Mouse (Mus musculus) hindbrain, embryonic 10.5 days (tissue): ENCODE results near the gene F12. TPM values are rescaled to one million over a fixed set of nuclear protein-coding genes. Genes with fewer than 3 reads are reported as not detected.
"Not testable (repeated sequence)": the region's sequence is repeated elsewhere in the genome, so short reads cannot be mapped to it uniquely, and the experiment has no call there.

Source experiments
- DNase-seq: peaks from one replicate; pipeline ENCODE4 v3.0.0-alpha.2; 2017; ENCODE audit warnings: low spot score
- H3K27ac ChIP-seq: fragments of 300-500 bp; sonication (generic); 2 replicates; pipeline ENCODE4 v1.5.1; 2016; ENCODE audit warnings: mild to moderate bottlenecking, moderate library complexity
- H3K27me3 ChIP-seq: fragments of 300-500 bp; sonication (generic); 2 replicates; pipeline ENCODE4 v1.6.1; 2016; ENCODE audit warnings: mild to moderate bottlenecking; ENCODE audit not compliant: poor library complexity, insufficient read depth, severe bottlenecking
- H3K36me3 ChIP-seq: fragments of 300-500 bp; sonication (generic); 2 replicates; pipeline ENCODE4 v1.6.1; 2016; ENCODE audit warnings: mild to moderate bottlenecking, moderate library complexity
- H3K4me1 ChIP-seq: fragments of 300-500 bp; sonication (generic); replicated peaks from 2 replicates; pipeline ENCODE4 v1.6.1; 2016; ENCODE audit warnings: mild to moderate bottlenecking
- H3K4me3 ChIP-seq: fragments of 300-500 bp; sonication (generic); 2 replicates; pipeline ENCODE4 v1.5.1; 2016; ENCODE audit warnings: mild to moderate bottlenecking, moderate library complexity
- H3K9me3 ChIP-seq: fragments of 300-500 bp; sonication (generic); 2 replicates; pipeline ENCODE4 v1.6.1; 2016; ENCODE audit warnings: mild to moderate bottlenecking, moderate library complexity
- WGBS: fragments of 180-500 bp; shearing (Covaris S2); methylation state at CpG from one replicate; pipeline ENCODE4 v1.1.7; 2016; 5-methylcytosine and 5-hydroxymethylcytosine counted together
- polyA plus RNA-seq: library from polyadenylated mRNA; unstranded; fragments of >200 nt; fragmentation: Nextera tagmentation; extraction: Ambion mirVana; gene quantifications from 2 replicates; pipeline ENCODE4 v1.2.1, GENCODE M21; 2016

F12 gene
- polyA plus RNA-seq, 1 experiment from 2014 or later = 0.25 TPM

DNA sequence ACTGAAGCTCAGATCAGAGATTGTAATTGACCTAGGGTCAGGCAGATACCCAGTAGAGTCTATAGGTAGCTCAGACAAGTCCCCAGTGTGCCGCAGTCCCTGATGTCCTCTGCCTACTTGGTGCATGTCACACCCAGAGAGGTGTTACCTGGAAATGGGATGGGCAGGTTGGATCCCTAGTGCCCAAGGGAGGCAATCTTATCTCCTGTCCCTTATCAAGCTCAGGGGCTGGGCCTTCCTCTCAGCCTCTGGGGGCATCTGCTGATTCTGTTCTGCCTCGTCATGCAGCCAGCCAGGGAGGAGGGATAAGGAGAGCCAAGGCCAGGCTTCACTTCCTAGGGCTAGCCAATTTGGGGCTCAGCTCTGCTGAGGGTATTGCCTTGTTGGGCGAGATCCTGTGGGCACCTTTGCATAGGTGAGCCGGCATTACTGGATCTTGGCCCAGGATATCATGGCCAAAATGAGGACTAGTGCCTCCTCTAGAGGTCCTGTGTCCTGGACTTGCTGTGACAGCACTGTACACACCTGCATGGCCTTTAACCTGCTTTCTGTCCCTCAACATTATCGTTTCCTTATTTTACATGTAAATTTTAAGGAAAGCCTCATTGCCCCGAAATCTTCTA, 20.0 kb upstream of the F12 start:
- Histone ChIP-seq H3K9me3 (no peaks in the 10 kb centered on the region), H3K4me1 (peaks cover 44% of the 10 kb centered on the region), H3K36me3 (peaks cover 39% of the 10 kb centered on the region), H3K4me3 (peak overlapping the region; percentile 90), H3K27ac (peak overlapping the region; percentile 17; the same call in 1 of the 2 replicates), H3K27me3 (no peaks in the 10 kb centered on the region)
- DNase-seq = no peak
- 82% methylated on average over 6 of the region's 6 CpGs for WGBS

DNA sequence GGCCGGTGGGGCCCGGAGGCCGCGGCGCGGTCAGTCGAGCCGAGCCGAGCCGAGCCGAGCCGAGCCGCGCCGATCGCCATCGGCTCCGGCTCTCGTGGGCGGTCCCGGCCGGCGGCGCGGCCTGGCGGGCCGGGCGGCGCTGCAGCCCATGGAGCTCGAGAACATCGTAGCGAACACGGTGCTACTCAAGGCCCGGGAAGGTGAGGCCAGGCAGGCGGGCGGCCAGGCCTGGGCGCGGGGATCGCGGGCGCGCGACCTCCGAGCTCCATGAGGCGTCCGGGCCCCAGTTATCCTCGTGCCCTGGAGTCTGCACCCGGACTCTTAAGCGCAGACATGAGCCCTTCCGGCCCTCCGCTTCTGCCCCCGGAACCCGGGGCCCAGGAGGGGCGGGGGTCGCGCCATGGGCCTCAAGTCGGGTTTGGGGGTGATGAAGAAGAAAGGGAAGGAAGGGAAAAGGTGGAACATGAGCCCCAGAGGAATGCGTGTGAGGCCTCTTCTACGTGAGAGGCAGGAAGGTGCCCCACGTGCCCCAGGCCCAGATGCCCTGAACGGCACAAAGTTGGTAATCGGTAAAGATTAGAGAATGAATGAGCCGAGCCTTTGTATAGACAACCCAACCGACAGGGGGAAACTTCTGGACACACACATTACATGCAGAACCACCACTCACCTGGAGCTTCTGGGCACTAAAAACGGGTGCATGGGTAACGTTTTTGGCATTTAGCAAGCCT, 18.9 kb upstream of the F12 start:
- Histone ChIP-seq H3K27me3 (no peaks in the 10 kb centered on the region), H3K4me3 (peak overlapping the region; percentile 90), H3K36me3 (peaks cover 28% of the 10 kb centered on the region), H3K27ac (peak overlapping the region; percentile 96), H3K9me3 (no peaks in the 10 kb centered on the region), H3K4me1 (peaks cover 44% of the 10 kb centered on the region)
- DNase-seq = no peak
- under 1% methylated on average over 66 of the region's 66 CpGs for WGBS

GRCm38 (mm10) chr13:55444937-55445315, 18.3 kb upstream of the F12 start, which contains the start of gene Grk6:
Gene Grk6, plus strand, starts transcription at chr13:55445072.
- whole genome bisulfite sequencing = 1% methylated on average over 35 of the region's 35 CpGs
- H3K36me3 ChIP-seq = peaks cover 22% of the 10 kb centered on the region
- peak within 1 kb of the TSS; percentile 90 for H3K4me3 ChIP-seq
- H3K4me1 ChIP-seq = peaks cover 44% of the 10 kb centered on the region
- H3K9me3 ChIP-seq = no peaks in the 10 kb centered on the region
- DNase-seq = peak; percentile 99
- peak within 1 kb of the TSS; percentile 96 for H3K27ac ChIP-seq
- no peaks in the 10 kb centered on the region for H3K27me3 ChIP-seq

DNA sequence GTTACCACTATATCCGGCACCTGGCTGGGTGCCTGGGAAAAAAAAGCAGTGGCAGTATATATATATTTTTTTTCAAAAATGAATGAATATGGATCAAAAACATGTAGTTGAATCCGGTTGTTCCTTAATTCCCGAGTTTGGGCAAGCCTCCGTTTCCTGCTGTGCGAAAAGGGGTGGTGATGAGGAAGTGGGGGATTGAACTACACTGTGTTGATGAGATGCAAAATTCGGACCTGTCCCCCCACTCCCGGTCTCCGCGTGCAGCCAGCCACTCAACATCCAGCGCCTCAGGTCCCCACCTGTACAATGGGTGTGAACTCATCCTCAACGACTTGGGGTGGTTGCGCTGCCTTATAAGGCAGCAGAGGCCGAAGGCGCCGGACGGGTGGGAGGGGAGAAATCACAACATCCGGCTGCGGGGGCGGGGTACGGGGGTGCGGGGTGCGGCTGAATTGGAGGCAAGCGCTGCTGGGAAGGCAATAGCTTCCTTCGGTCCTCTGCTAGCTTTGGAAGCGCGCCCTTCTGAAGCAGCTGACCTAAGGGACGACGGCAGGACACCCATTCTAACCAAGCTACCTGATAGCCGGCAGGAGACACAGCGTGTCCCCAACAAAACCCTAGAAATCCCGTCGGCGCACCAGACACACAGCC, 17.8 kb upstream of the F12 start:
- H3K9me3 ChIP-seq = no peaks in the 10 kb centered on the region
- DNase-seq = no peak
- H3K4me1 ChIP-seq = peaks cover 44% of the 10 kb centered on the region
- peaks cover 17% of the 10 kb centered on the region for H3K36me3 ChIP-seq
- peak overlapping the region; percentile 96 for H3K27ac ChIP-seq
- peak overlapping the region; percentile 90 for H3K4me3 ChIP-seq
- no peaks in the 10 kb centered on the region for H3K27me3 ChIP-seq
- WGBS = 1% methylated on average over 33 of the region's 33 CpGs

DNA sequence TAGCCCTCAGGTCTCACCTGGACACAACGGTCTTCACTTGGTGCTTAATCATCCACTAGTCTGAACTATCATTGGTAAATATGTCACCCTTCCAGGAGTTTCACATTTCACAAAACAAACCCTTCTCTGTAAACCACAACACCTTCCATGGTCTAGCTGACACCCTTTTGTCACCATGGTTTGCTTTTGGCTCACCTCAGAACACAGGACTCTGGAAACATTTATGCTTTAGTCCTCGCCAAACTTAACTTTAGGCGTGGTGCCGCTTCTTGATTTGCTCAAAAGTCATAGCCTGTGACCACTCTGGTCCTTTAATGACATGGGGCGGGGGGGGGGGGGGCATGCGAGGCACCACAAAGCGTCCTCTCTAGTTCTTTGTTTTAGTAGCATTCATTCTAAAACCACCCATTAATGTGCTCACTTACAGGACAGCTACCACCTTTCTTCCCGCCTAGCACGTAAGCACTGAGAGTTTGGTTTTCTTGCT, 17.2 kb upstream of the F12 start:
- Histone ChIP-seq H3K36me3 (peaks cover 11% of the 10 kb centered on the region; the same call in 1 of the 2 replicates), H3K9me3 (0 out of 2 replicates have a peak, but pooled peaks cover 4% of the 10 kb centered on the region), H3K27ac (peak overlapping the region; percentile 96), H3K4me3 (peak overlapping the region; percentile 90), H3K27me3 (no peaks in the 10 kb centered on the region), H3K4me1 (peaks cover 40% of the 10 kb centered on the region)
- 45% methylated on average over 9 of the region's 9 CpGs for WGBS
- DNase-seq = no peak

- WGBS = 87% methylated on average over 15 of the region's 15 CpGs
- peaks cover 28% of the 10 kb centered on the region for H3K9me3 ChIP-seq
- not testable (repeated sequence) for H3K4me1 ChIP-seq, H3K4me3 ChIP-seq, H3K36me3 ChIP-seq, H3K27me3 ChIP-seq, H3K27ac ChIP-seq, DNase-seq
Observed at GRCm38 (mm10) chr13:55437111-55437629, 10.6 kb upstream of the F12 start.

GRCm38 (mm10) chr13:55431889-55432685, 5.5 kb upstream of the F12 start:
- no peak for DNase-seq
- Histone ChIP-seq H3K4me3 (no peak overlapping the region), H3K4me1 (no peaks in the 10 kb centered on the region), H3K9me3 (peaks cover 11% of the 10 kb centered on the region), H3K27me3 (no peaks in the 10 kb centered on the region), H3K27ac (no peak overlapping the region), H3K36me3 (no peaks in the 10 kb centered on the region)
- WGBS = 83% methylated on average over 10 of the region's 10 CpGs

DNA sequence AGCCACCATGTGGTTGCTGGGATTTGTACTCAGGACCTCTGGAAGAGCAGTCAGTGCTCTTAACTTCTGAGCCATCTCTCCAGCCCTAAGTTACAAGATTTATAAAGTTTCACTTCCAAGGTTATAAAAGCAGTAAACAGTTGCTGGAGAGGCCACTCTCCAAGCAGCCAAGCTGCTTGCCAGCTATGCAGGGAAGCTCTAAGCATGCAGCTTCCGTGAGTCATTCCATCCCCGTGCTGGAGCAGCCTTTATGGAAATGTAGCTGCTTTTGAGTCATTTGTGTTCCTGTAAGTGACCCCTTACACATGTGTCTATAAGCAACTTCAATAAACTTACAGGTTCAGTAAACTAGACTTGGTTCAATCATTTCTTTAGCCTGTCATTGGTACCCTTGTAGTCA, 4.0 kb upstream of the F12 start:
- no peak for DNase-seq
- H3K36me3 ChIP-seq = no peaks in the 10 kb centered on the region
- H3K9me3 ChIP-seq = peaks cover 9% of the 10 kb centered on the region
- no peak overlapping the region for H3K27ac ChIP-seq
- no peaks in the 10 kb centered on the region for H3K4me1 ChIP-seq
- 90% methylated on average over 2 of the region's 2 CpGs for WGBS
- no peaks in the 10 kb centered on the region for H3K27me3 ChIP-seq
- no peak overlapping the region for H3K4me3 ChIP-seq

DNA sequence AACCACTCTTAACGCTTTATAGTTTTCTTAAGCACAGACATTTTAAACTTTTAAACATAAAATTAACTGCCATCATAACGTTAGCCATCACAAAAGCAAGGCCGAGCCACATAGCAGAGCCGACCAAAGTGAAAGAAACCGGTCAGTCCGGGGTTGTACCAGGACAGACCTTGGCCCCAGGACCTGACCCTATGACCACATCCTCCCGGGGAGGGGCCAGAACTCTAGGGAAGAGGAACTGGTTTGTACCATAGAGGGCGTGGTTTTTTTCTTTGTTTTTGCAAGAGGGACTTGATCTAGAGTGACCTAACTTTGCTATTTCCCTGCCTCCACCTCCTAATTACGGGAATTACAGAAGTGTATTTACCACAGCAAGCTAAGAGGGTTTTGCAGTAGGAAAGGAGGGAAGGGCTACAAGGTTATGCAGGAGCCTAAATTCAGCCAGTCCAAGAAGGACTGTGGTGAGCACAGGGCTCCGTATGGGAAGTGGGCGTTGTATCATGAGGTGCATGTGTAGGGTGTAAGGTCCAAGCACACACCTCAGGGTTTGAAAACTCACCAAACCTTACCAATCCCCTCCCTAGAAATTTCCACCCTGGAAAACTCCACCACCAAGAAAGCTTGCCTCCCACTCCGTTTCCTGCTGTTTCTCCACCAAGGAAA, 2.8 kb upstream of the F12 start:
- 69% methylated on average over 12 of the region's 12 CpGs for WGBS

DNA sequence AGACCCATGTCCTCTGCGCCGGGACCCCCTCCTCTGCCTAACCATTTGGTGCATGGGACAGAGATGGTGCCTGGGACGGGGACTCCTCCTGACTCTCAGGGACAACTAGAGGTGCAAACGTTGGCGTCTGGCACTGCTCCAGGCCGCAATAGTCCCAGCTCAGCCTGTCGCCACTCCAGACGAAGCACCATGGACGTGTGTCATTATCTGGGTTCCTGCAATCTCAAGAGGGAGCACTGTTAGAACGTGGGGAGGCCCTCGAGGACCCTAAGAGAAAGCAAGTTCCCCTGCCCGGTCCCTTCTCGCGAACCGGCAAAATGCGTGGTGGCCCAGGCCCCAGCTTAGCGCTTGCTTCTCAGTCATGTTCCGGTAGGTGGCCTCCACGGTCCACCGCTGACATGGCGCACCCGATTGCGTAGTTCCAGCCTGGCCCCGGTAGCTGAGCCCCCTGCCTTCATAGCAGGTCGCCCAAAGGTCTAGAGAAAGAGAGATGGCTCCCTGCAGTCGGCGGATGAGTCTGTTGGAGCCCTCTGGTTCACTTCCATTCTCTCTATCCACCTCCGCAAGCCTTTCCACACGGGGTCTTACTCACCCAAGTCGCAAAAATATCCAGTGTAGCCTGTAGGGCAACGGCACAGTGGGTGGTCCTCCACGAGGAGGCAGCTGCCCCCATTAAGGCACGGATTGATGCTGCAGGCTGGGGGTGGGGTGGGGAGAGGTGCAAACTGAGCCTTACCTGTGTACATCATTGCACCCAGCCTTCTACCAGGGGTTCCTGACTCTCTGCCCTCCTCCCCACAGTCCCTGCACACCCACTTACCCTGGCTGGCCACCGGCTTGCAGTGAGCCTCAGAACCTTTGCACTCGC, 5.4 kb downstream of the F12 start:
- Histone ChIP-seq H3K4me3 (peak overlapping the region; percentile 37), H3K27me3 (peaks cover 61% of the 10 kb centered on the region), H3K27ac (peak overlapping the region; percentile 17; the same call in 1 of the 2 replicates), H3K4me1 (peaks cover 23% of the 10 kb centered on the region), H3K9me3 (no peaks in the 10 kb centered on the region), H3K36me3 (no peaks in the 10 kb centered on the region)
- WGBS = 15% methylated on average over 35 of the region's 35 CpGs
- peak; percentile 72 for DNase-seq

More for the DNA sequence above, 2.8 kb upstream of the F12 start:
- no peak overlapping the region for H3K27ac ChIP-seq
- no peaks in the 10 kb centered on the region for H3K36me3 ChIP-seq
- H3K4me3 ChIP-seq = no peak overlapping the region
- H3K9me3 ChIP-seq = peaks cover 9% of the 10 kb centered on the region
- no peaks in the 10 kb centered on the region for H3K27me3 ChIP-seq
- H3K4me1 ChIP-seq = no peaks in the 10 kb centered on the region
- no peak for DNase-seq
